Mouse (Mus musculus) neural tube, embryonic 13.5 days (tissue): ENCODE data around the gene Sh2d5. TPM values are rescaled to one million over a fixed set of nuclear protein-coding genes. Genes with fewer than 3 reads are reported as not detected.

Experiments
- ATAC-seq: fragments of 200-750 bp; cut with Nextera tagmentation; 2 replicates; pipeline ENCODE4 v1.8.0; 2017; ENCODE audit warnings: low read depth, mild to moderate bottlenecking, moderate TSS enrichment, moderate library complexity
- H3K27ac ChIP-seq: fragments of 300-500 bp; sonication (generic); replicated peaks from 2 replicates; pipeline ENCODE4 v1.5.1; 2015; ENCODE audit warnings: moderate library complexity, mild to moderate bottlenecking, inconsistent platforms
- H3K27me3 ChIP-seq: fragments of 300-500 bp; sonication (generic); 2 replicates; pipeline ENCODE4 v1.6.1; 2015; ENCODE audit warnings: mild to moderate bottlenecking, inconsistent platforms
- H3K36me3 ChIP-seq: fragments of 300-500 bp; sonication (generic); 2 replicates; pipeline ENCODE4 v1.6.1; 2015; ENCODE audit warnings: mild to moderate bottlenecking, inconsistent platforms
- H3K4me1 ChIP-seq: fragments of 300-500 bp; sonication (generic); replicated peaks from 2 replicates; pipeline ENCODE4 v1.6.1; 2015; ENCODE audit warnings: inconsistent platforms
- H3K4me2 ChIP-seq: fragments of 300-500 bp; sonication (generic); 2 replicates; pipeline ENCODE4 v1.6.1; 2015; ENCODE audit warnings: inconsistent platforms, mild to moderate bottlenecking, moderate library complexity
- H3K4me3 ChIP-seq: fragments of 300-500 bp; sonication (generic); 2 replicates; pipeline ENCODE4 v1.5.1; 2015; ENCODE audit warnings: mild to moderate bottlenecking, inconsistent platforms
- H3K9ac ChIP-seq: fragments of 300-500 bp; sonication (generic); 2 replicates; pipeline ENCODE4 v1.6.1; 2015; ENCODE audit warnings: moderate library complexity, mild to moderate bottlenecking, inconsistent platforms
- H3K9me3 ChIP-seq: fragments of 300-500 bp; sonication (generic); 2 replicates; pipeline ENCODE4 v1.6.1; 2016; ENCODE audit warnings: inconsistent platforms
- WGBS: fragments of 180-500 bp; shearing (Covaris S2); methylation state at CpG from one replicate; pipeline ENCODE4 v1.1.7; 2015; 5-methylcytosine and 5-hydroxymethylcytosine counted together
- polyA plus RNA-seq: library from polyadenylated mRNA; unstranded; fragments of >200 nt; fragmentation: Nextera tagmentation; extraction: Ambion mirVana; gene quantifications from 2 replicates; pipeline ENCODE4 v1.2.1, GENCODE M21; 2015

Sh2d5 gene
- polyA plus RNA-seq = 9.4 TPM in 2 replicates

DNA sequence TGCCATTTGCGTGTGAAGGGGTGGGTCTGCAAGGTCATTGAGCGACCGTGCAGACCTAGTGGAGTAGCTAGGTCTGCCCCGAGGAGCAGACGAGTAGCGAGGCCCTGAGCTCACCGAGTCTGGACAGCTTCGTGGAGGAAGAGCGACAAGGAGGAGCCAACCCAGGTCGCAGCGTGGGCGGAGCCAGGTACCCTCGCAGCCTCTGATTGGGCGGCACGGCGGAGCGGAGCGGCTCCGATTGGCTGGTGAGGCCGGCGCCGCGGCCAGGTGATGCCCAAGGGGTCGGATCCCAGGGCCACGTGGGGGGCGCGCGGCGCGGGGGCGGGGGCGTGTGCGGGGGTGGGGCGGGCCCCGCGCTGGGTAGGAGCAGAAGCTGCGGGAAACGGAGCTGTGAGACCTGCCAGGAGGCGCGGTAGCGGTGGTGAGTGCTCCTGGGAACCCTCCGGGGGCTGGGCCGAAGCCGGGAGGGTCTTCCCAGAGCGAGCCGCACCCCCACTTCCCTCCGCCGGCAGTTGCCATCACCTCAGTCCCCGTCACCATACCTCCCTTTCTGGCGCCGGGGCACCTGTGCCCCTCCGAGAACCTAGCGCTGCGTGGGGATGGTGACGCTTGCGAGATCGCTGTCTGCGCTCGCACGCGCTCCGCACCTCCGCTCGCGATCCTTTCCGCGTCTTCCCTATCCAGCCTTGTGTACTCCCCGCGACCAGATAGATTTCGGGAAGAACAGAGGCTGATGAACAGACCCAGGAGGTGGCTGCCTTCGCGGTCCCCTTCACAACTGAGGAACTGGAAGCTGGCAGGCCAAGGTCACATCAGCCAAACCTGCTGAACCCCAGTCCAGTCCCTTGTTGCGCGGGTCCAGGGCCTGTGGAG, at the start of gene Sh2d5, which contains the start of gene Kif17:
TSS of gene Sh2d5 (plus strand) at position 316 of the 873 bp plus-strand sequence.
TSS of gene Kif17 (plus strand) at position 348 of the 873 bp plus-strand sequence.
- peak within 1 kb of the TSS; percentile 54 for H3K4me3 ChIP-seq
- peaks cover 26% of the 10 kb centered on the region for H3K36me3 ChIP-seq
- H3K9me3 ChIP-seq = no peaks in the 10 kb centered on the region
- peak within 1 kb of the TSS; percentile 38 for H3K27ac ChIP-seq
- ATAC-seq = peak; percentile 92
- H3K4me2 ChIP-seq = peak within 1 kb of the TSS; percentile 78
- H3K9ac ChIP-seq = peak within 1 kb of the TSS; percentile 72
- peaks cover 40% of the 10 kb centered on the region for H3K27me3 ChIP-seq
- under 1% methylated on average over 55 of the region's 74 CpGs for WGBS
- peaks cover 51% of the 10 kb centered on the region for H3K4me1 ChIP-seq

DNA sequence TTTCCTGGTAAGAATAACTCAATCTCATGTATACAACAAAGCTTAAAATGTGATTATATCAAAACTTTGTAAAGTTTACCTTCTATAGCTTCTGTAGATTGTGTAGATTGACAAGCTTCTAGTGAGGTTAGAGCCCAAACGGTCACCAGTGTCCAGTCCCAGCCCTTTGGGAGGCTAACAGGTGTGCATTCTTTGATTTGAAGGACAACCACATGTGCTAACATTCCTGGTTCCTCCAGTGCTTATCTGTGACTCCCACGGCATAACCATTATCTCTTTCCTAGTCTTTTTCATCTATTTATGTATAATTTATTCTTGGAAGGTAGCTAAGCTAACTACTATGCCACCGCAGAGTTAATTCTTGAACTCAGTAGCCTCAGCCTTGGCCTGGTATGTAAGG, 49.4 kb upstream of the Sh2d5 start:
- Histone ChIP-seq H3K4me1 (no peaks in the 10 kb centered on the region), H3K4me3 (no peak overlapping the region), H3K27ac (no peak overlapping the region), H3K4me2 (no peak overlapping the region), H3K27me3 (no peaks in the 10 kb centered on the region), H3K9me3 (no peaks in the 10 kb centered on the region), H3K36me3 (peaks cover 95% of the 10 kb centered on the region), H3K9ac (no peak overlapping the region)
- no peak for ATAC-seq
- WGBS = 95% methylated on average over 3 of the region's 3 CpGs

DNA sequence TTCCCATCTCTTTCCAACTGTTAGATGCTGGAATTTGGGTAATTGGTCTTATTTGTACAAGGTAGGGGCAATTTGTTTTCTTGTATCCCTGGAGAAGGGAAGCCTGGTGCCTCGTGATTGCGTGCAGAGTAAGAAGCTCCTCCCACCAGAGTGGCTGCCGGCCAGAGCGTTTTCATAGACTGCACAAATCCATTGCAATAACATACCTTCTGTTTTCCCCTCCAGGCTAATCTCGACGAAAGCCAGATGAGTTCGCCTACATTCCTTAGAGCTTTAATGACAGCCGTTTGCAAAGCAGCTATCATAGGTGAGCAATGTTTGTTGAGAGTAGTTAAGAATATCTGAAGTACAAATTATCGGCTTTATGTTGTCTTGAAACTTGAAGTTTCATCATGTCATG, 48.5 kb upstream of the Sh2d5 start:
- H3K27me3 ChIP-seq = no peaks in the 10 kb centered on the region
- peaks cover 93% of the 10 kb centered on the region for H3K36me3 ChIP-seq
- no peak overlapping the region for H3K4me3 ChIP-seq
- no peak overlapping the region for H3K4me2 ChIP-seq
- no peak for ATAC-seq
- H3K9ac ChIP-seq = no peak overlapping the region
- no peaks in the 10 kb centered on the region for H3K9me3 ChIP-seq
- WGBS = 88% methylated on average over 9 of the region's 9 CpGs
- H3K4me1 ChIP-seq = no peaks in the 10 kb centered on the region
- H3K27ac ChIP-seq = no peak overlapping the region

DNA sequence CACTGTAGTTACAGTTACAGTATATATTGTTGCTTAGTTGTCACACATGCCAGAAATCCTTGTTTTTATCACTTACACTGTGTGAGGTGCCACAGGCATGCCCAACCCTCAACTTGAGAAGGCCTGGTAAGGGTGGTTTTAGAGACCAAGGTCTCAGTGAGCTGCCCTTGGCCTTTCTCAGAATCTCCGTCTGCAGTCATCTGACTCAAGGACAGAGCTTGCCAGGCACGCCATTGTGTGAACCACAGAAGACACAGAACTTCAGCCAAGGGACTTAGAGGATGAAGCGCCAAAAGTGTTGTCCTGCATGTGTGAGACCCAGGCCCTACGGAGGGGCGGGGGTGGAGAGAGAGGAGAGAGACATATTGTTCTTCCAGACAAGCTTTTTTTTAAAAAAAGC, 40.1 kb upstream of the Sh2d5 start:
- H3K9ac ChIP-seq = no peak overlapping the region
- no peak overlapping the region for H3K4me3 ChIP-seq
- H3K27me3 ChIP-seq = no peaks in the 10 kb centered on the region
- peaks cover 51% of the 10 kb centered on the region for H3K36me3 ChIP-seq
- WGBS = 88% methylated on average over 5 of the region's 5 CpGs
- no peak overlapping the region for H3K27ac ChIP-seq
- ATAC-seq = no peak
- H3K4me2 ChIP-seq = no peak overlapping the region
- H3K9me3 ChIP-seq = no peaks in the 10 kb centered on the region
- no peaks in the 10 kb centered on the region for H3K4me1 ChIP-seq

DNA sequence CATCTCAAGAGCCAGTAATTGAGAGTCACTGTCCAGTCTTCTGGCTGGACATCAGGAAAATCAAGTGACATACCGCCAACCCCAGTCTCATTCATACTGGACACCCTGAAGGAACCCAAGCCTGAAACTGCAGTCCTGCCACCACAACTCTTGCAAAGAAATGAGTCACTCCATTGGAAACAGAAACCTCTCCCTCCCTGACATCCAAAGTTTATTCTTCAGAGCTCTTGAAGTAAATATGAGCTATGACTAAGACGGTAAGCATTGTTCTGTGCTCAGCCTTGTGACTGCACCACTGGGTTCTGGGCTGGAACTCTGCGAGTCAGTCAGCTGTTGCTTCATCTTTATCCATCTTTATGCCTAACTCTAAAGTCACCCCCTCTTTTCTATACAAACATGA, 36.3 kb upstream of the Sh2d5 start:
- no peaks in the 10 kb centered on the region for H3K9me3 ChIP-seq
- H3K4me1 ChIP-seq = peaks cover 22% of the 10 kb centered on the region
- H3K27ac ChIP-seq = no peak overlapping the region
- WGBS = 91% methylated on average over 3 of the region's 3 CpGs
- H3K27me3 ChIP-seq = no peaks in the 10 kb centered on the region
- no peak overlapping the region for H3K4me3 ChIP-seq
- H3K4me2 ChIP-seq = no peak overlapping the region
- no peak overlapping the region for H3K9ac ChIP-seq
- peaks cover 20% of the 10 kb centered on the region for H3K36me3 ChIP-seq
- no peak for ATAC-seq

DNA sequence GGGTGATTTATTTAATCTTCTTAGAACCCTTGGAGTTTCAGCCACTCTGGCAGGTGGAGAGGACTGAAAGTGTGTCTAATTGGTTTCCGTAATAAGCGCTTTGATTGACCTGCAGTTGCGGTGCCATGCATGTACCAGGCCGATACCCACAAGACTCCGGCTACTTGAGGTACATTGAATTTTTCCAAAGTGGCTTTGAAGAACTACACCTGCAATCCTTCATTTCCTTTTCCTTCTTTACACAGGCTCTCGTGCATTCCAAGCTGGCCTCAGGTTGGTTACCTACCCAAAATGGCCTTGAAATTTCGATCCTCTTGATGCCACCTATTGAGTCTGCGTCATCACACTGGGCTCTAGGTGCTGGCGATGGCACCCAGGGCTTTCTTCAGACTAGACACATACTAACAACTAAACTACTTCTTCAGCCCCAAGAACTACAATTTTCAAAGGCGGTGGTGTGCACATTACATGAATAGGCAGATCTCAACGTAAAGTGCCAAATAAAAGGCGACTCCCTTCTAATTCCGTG, 34.5 kb upstream of the Sh2d5 start:
- WGBS = 46% methylated on average over 13 of the region's 13 CpGs
- Histone ChIP-seq H3K4me1 (peaks cover 39% of the 10 kb centered on the region), H3K36me3 (peaks cover 3% of the 10 kb centered on the region; the same call in 1 of the 2 replicates), H3K4me2 (peak overlapping the region; percentile 77), H3K27me3 (no peaks in the 10 kb centered on the region), H3K9me3 (no peaks in the 10 kb centered on the region), H3K9ac (peak overlapping the region; percentile 99), H3K27ac (peak overlapping the region; percentile 100), H3K4me3 (peak overlapping the region; percentile 99)
- ATAC-seq = no peak

DNA sequence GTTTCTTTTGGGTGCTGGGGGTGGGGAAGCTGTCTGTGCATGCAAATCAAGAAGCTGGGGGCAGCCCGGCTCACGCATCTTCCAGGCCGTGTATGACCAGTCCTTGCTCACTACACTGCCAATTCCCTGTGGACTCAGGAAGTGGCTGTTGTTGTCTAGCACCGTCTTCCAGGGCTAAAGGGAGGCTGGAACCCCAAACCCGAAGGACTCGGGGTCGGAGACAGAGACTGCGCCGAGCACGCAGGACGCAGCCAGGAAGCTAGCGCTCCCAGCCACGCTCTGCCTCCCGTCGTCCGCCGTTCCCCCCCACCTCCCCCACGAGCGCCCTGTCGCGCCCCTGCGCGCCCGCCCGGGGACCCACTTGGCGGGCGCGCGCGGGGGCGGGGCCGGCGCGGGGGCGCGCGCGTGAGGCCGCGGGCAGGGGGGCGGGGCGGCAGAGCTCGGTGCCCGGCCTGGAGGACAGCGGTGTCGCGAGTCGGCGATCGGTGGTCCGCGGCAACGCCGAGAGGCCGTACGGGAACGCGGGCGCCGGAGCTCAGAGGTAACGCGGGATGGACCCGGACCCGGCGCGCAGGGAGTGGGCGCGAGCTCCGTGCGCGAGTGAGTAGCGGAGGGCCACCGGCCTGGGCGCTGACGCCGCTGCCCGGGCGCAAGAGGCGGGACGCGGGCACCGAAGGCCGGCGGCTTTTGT, 33.9 kb upstream of the Sh2d5 start, which contains the start of gene Hp1bp3:
TSS of gene Hp1bp3 (plus strand) at position 97 of the 691 bp plus-strand sequence.
- Histone ChIP-seq H3K9ac (peak within 1 kb of the TSS; percentile 99), H3K27me3 (no peaks in the 10 kb centered on the region), H3K4me3 (peak within 1 kb of the TSS; percentile 99), H3K9me3 (no peaks in the 10 kb centered on the region), H3K4me2 (peak within 1 kb of the TSS; percentile 88), H3K27ac (peak within 1 kb of the TSS; percentile 100), H3K36me3 (peaks cover 3% of the 10 kb centered on the region; the same call in 1 of the 2 replicates), H3K4me1 (peaks cover 44% of the 10 kb centered on the region)
- under 1% methylated on average over 70 of the region's 84 CpGs for WGBS
- peak; percentile 87 for ATAC-seq

DNA sequence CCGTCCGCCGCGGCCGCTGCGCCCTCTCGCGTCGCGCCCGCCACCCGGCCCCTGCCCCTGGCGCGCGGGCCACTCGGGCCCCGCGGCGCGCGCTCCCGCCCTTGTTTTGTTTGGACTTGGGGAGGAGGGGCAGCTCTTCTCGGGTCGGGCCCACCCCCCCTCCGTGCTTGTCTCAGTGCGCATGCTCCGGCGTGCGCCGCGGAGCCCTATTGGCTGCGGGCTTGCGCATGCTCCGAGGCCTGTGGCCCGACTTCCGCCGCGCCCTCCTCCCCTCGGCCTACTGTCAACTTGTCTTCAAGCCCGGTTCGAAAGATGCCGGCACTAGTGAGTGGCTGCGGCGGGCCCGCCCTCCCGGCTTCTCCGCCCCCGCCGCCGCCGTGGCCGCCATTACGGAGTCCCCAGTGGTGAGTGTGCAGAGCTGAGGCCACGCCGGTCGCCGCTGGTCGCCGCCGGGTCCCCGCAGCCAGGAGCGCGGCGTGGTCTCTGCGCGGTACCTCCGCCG, 33.3 kb upstream of the Sh2d5 start:
- Histone ChIP-seq H3K4me2 (peak overlapping the region; percentile 88), H3K4me1 (peaks cover 48% of the 10 kb centered on the region), H3K27me3 (no peaks in the 10 kb centered on the region), H3K9ac (peak overlapping the region; percentile 99), H3K36me3 (peaks cover 6% of the 10 kb centered on the region), H3K9me3 (no peaks in the 10 kb centered on the region), H3K4me3 (peak overlapping the region; percentile 99), H3K27ac (peak overlapping the region; percentile 100)
- WGBS = under 1% methylated on average over 64 of the region's 68 CpGs
- ATAC-seq = peak; percentile 96

DNA sequence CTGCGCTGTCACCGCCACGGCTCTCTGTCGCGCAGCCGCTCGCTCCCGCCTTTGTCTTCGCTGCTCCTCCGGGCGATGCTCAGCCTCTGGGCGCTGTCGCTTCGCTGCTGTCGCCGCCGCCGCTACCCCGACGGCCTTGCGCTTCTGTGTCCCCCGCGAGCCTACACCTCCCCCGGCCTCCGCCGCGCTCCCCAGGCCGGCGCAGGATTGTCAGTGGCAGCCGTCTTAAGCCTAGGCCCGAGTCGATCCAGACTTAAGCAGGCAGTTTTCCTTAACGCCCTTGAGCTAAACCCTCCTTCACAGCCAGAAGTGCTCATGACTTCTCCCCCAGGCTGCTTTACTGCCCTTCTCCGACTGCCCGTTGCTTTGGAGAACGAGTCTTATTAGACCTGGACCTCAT, 32.8 kb upstream of the Sh2d5 start:
- Histone ChIP-seq H3K4me1 (peaks cover 52% of the 10 kb centered on the region), H3K4me2 (peak overlapping the region; percentile 88), H3K9me3 (no peaks in the 10 kb centered on the region), H3K4me3 (peak overlapping the region; percentile 99), H3K9ac (peak overlapping the region; percentile 99), H3K36me3 (peaks cover 11% of the 10 kb centered on the region), H3K27ac (peak overlapping the region; percentile 100), H3K27me3 (no peaks in the 10 kb centered on the region)
- under 1% methylated on average over 36 of the region's 36 CpGs for WGBS
- peak; percentile 3; the same call in 1 of the 2 replicates for ATAC-seq

DNA sequence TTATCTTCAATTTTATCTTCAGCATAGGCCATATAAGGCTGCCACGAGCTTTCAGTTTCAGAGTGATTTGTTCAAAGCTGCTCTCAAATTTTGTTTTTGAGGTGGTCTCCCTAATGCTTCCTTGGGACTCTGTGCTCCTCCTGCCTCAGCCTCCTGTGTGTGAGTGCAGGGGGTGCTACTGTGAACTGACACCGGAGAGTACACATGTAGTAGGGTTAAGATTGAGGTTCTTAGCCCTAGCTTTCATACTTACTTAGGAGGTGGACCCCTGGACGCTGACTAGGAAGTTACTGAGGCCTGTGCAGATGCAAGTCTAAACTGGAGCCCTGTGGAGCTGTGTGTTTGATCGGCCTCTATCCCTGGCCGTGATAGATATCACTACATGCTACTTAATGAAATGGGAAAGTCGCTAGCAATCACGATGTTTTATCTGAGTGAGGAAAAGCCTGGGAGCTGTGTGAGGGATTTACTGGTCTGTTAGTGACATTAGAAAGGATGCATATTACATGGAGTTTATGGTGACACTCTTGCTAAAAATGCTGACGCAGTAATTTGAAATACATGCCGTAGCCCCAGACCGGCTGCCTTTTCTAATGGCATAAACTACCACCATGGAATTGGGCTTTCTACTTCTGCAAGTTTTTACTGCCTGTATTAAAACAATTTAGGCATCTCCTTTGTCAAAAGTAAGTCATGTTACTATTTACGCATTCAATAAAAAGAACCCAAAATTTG, 32.1 kb upstream of the Sh2d5 start:
- H3K36me3 ChIP-seq = peaks cover 18% of the 10 kb centered on the region
- H3K4me3 ChIP-seq = peak overlapping the region; percentile 99

DNA sequence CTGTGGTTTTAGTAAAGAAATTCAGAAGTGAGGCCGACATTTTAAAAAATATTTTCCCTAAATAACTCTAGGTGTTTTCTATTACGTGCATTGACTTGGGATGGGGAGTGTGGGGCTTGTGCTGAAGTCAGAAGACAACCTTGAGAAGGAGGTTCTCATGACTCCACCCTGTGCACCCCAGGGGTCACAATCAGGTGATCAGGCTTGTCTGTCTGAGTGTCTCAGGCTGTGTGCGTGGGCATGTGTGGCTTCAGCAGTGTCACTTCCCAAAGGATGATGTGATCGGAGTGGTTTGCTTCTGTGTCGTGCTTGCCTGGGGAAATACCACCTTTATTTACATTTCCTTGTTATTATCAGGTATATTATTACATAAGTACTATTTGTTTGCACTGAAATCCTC, 30.9 kb upstream of the Sh2d5 start:
- no peak for ATAC-seq
- Histone ChIP-seq H3K36me3 (peaks cover 30% of the 10 kb centered on the region), H3K27me3 (no peaks in the 10 kb centered on the region), H3K4me3 (no peak overlapping the region), H3K4me1 (peaks cover 52% of the 10 kb centered on the region), H3K9me3 (no peaks in the 10 kb centered on the region), H3K27ac (no peak overlapping the region), H3K9ac (peak overlapping the region; percentile 6; the same call in 1 of the 2 replicates), H3K4me2 (peak overlapping the region; percentile 88; the same call in 1 of the 2 replicates)
- 93% methylated on average over 5 of the region's 5 CpGs for WGBS

More for the DNA sequence above, 32.1 kb upstream of the Sh2d5 start:
- peaks cover 52% of the 10 kb centered on the region for H3K4me1 ChIP-seq
- H3K27me3 ChIP-seq = no peaks in the 10 kb centered on the region
- H3K9ac ChIP-seq = peak overlapping the region; percentile 99
- ATAC-seq = no peak
- 83% methylated on average over 11 of the region's 11 CpGs for WGBS
- no peaks in the 10 kb centered on the region for H3K9me3 ChIP-seq
- H3K27ac ChIP-seq = peak overlapping the region; percentile 100
- peak overlapping the region; percentile 88 for H3K4me2 ChIP-seq
